Mouse (Mus musculus): ENCODE data around the gene Cox5a. TPM values are rescaled to one million over a fixed set of nuclear protein-coding genes. Genes with fewer than 3 reads are reported as not detected.
A peak's percentile ranks its signal among the peaks of the same experiment; 100 is the strongest.

The Cox5a gene
- total and polyA plus RNA-seq, 3 experiments: 179 to 255 (median 229) TPM

- in situ Hi-C loops (cut with MboI; ENCODE audit: low pct_ligation_motif_present, low pct_unique_long_range_greater_than_20kb, low sequenced_read_pairs) (no loop called here), dilution Hi-C loops (cut with MboI; ENCODE audit: extremely low pct_ligation_motif_present, extremely low pct_unique_long_range_greater_than_20kb, low sequenced_read_pairs) (no loop called here)
- Histone ChIP-seq H3K9me3 (replicated peaks; ENCODE audit: low read length) (no peaks in the 10 kb centered on the region), H3K9ac (ENCODE audit: insufficient read depth, low read depth) (no peak overlapping the region), H3K79me2 (replicated peaks; ENCODE audit: control insufficient read depth, extremely low read depth, insufficient read depth, poor library complexity, severe bottlenecking) (peaks cover 7% of the 10 kb centered on the region), H3K36me3 (replicated peaks in 1 of 2; ENCODE audit: control insufficient read depth in 1 of 2, insufficient read depth in 1 of 2, low read length in 1 of 2) (peaks cover 0 to 2% of the 10 kb centered on the region in 2 experiments), H3K4me2 (ENCODE audit: insufficient read depth, low read depth, poor library complexity, severe bottlenecking) (no peak overlapping the region), H3K27ac (ENCODE audit: insufficient read depth, low read depth) (no peak overlapping the region), H3K4me3 (replicated peaks in 1 of 3; ENCODE audit: low read depth in 2 of 3, low read length in 2 of 3, poor library complexity in 1 of 3) (no peak overlapping the region), H3K27me3 (replicated peaks) (no peaks in the 10 kb centered on the region), H3K4me1 (ENCODE audit: control insufficient read depth in 1 of 2, insufficient read depth in 2 of 2) (peaks cover 0 to 8% of the 10 kb centered on the region in 2 experiments; a peak in 1 of 4 replicates)
- peak; percentile 78 for DNase-seq (ENCODE audit: extremely low read depth)
- TF ChIP-seq RAD21 (IDR thresholded peaks at IDR 0.05; ENCODE audit: low read depth, low read length) (peak; percentile 74), CTCF (conservative IDR thresholded peaks at IDR 0.05 in 1 of 2, IDR thresholded peaks at IDR 0.05 in 1 of 2; ENCODE audit: low read depth in 2 of 2, low read length in 2 of 2) (peak; percentile 79 to 89), HCFC1 (IDR thresholded peaks at IDR 0.05; ENCODE audit: low read depth, low read length) (0 out of 2 replicates have a peak, but pooled peaks have one; percentile 14), ELF1 (IDR thresholded peaks at IDR 0.05; ENCODE audit: low read depth, low read length) (peak; percentile 23; the same call in 1 of the 2 replicates), CHD2 (IDR thresholded peaks at IDR 0.05; ENCODE audit: low read length) (no peak), USF1 (IDR thresholded peaks at IDR 0.05; ENCODE audit: low read depth, low read length) (no peak), NELFE (IDR thresholded peaks at IDR 0.05; ENCODE audit: low read depth, low read length) (peak; percentile 22; the same call in 1 of the 2 replicates), SMC3 (IDR thresholded peaks at IDR 0.05; ENCODE audit: low read depth, low read length) (peak; percentile 69)
These were observed 4.0 kb upstream of the Cox5a start for GRCm38 (mm10) chr9:57517113-57517512.

GRCm38 (mm10) chr9:57520375-57521055 is 559 bp upstream of the Cox5a start:
- H3K27ac ChIP-seq (ENCODE audit: insufficient read depth, low read depth): no peak overlapping the region
- in situ Hi-C loops (cut with MboI; ENCODE audit: low pct_ligation_motif_present, low pct_unique_long_range_greater_than_20kb, low sequenced_read_pairs) (loop anchor here (5.0 kb wide), 1 partner anchor 132 kb away; the partner anchor contains the start of gene Csk), dilution Hi-C loops (cut with MboI; ENCODE audit: extremely low pct_ligation_motif_present, extremely low pct_unique_long_range_greater_than_20kb, low sequenced_read_pairs) (no loop called here)
- TF ChIP-seq JUND (conservative IDR thresholded peaks at IDR 0.05; ENCODE audit: low read depth, low read length) (no peak), CTCF (conservative IDR thresholded peaks at IDR 0.05 in 1 of 2, IDR thresholded peaks at IDR 0.05 in 1 of 2; ENCODE audit: low read depth in 2 of 2, low read length in 2 of 2) (0 out of 4 replicates have a peak, but pooled peaks of 1 of the 2 experiments have one; percentile 5), GABPA (IDR thresholded peaks at IDR 0.05; ENCODE audit: insufficient replicate concordance, low read depth, low read length) (no peak), MAZ (IDR thresholded peaks at IDR 0.05; ENCODE audit: low read depth, low read length) (no peak), SMC3 (IDR thresholded peaks at IDR 0.05; ENCODE audit: low read depth, low read length) (no peak), MYC (IDR thresholded peaks at IDR 0.05; ENCODE audit: low read depth, low read length) (no peak), USF1 (IDR thresholded peaks at IDR 0.05; ENCODE audit: low read depth, low read length) (peak; percentile 36), NELFE (IDR thresholded peaks at IDR 0.05; ENCODE audit: low read depth, low read length) (no peak), HCFC1 (IDR thresholded peaks at IDR 0.05; ENCODE audit: low read depth, low read length) (no peak), MAFK (IDR thresholded peaks at IDR 0.05; ENCODE audit: insufficient replicate concordance, low read length) (no peak), PAX5 (IDR thresholded peaks at IDR 0.05; ENCODE audit: low read length) (no peak), ZMIZ1 (IDR thresholded peaks at IDR 0.05; ENCODE audit: low read depth, low read length) (no peak), ETS1 (conservative IDR thresholded peaks at IDR 0.05; ENCODE audit: low read depth, low read length) (no peak), JUN (IDR thresholded peaks at IDR 0.05; ENCODE audit: insufficient read depth, low read depth, low read length) (no peak), TCF12 (IDR thresholded peaks at IDR 0.05; ENCODE audit: low read depth, low read length) (no peak), USF2 (conservative IDR thresholded peaks at IDR 0.05; ENCODE audit: low read depth, low read length) (peak; percentile 48), MEF2A (IDR thresholded peaks at IDR 0.05; ENCODE audit: borderline replicate concordance, low read depth, low read length) (no peak), CHD1 (IDR thresholded peaks at IDR 0.05; ENCODE audit: low read depth, low read length) (no peak), RAD21 (IDR thresholded peaks at IDR 0.05; ENCODE audit: low read depth, low read length) (no peak), ZNF384 (IDR thresholded peaks at IDR 0.05; ENCODE audit: low read depth, low read length) (peak; percentile 22; the same call in 1 of the 2 replicates)
- H3K4me3 ChIP-seq (replicated peaks in 1 of 3; ENCODE audit: low read depth in 2 of 3, low read length in 2 of 3, poor library complexity in 1 of 3): peak overlapping the region; percentile 88 to 99 (median 89)
- peaks cover 0 to 36% of the 10 kb centered on the region in 2 experiments; a peak in 2 of 4 replicates for H3K4me1 ChIP-seq (ENCODE audit: control insufficient read depth in 1 of 2, insufficient read depth in 2 of 2)
- H3K9me3 ChIP-seq (replicated peaks; ENCODE audit: low read length): no peaks in the 10 kb centered on the region
- DNase-seq (ENCODE audit: extremely low read depth): no peak
- peaks cover 38% of the 10 kb centered on the region for H3K79me2 ChIP-seq (replicated peaks; ENCODE audit: control insufficient read depth, extremely low read depth, insufficient read depth, poor library complexity, severe bottlenecking)
- H3K36me3 ChIP-seq (replicated peaks in 1 of 2; ENCODE audit: control insufficient read depth in 1 of 2, insufficient read depth in 1 of 2, low read length in 1 of 2): peaks cover 0 to 7% of the 10 kb centered on the region in 2 experiments
- H3K9ac ChIP-seq (ENCODE audit: insufficient read depth, low read depth): peak overlapping the region; percentile 54
- no peaks in the 10 kb centered on the region for H3K27me3 ChIP-seq (replicated peaks)
- H3K4me2 ChIP-seq (ENCODE audit: insufficient read depth, low read depth, poor library complexity, severe bottlenecking): peak overlapping the region; percentile 54; the same call in 1 of the 2 replicates
